Mouse (Mus musculus): Measurements from ENCODE around the gene Fgfr2.

DNA sequence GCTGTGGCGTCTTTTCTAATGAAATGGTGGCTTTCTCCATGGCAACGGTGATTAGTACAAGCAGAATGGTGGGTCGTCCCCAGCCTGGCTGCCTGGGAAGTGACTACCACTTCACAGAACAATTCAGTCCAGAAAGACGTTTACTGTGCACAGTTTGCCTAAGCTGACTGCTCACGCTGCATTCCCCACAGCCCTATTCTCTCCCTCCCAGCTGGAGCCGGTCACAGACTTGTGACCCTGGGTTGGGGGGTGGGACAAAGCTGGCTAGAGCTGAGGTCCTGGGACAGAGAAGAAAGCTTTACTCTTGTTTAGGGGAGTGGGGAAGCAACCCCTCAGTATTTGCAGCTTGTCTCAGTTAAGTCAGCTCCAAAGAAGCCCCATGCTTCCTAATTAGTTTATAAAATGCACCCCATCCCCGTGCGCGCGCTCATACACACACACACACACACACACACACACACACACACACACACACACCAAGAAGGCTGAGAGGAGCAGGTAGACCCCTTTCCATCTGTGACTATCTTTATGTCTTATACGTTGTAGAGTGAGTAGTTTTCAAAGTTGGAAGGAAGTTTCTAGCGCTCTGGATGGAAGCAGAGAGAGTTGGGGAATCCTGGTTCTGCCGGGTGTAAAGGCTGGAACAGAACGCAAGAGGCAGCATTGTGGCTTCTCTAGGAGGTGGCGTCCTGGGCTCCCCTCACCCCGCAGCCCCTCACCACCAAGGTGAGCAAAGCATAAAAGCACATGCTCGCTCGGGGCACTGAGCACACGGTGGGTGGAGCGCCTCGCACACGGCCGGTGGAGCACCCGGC lies 2754.1 kb downstream of the Fgfr2 start:
- TF ChIP-seq POLR2A (IDR thresholded peaks at IDR 0.05; ENCODE audit: low read depth, low read length) (no peak), CTCF (conservative IDR thresholded peaks at IDR 0.05; ENCODE audit: insufficient read depth, insufficient read length, low read depth, low read length) (no peak)

All from kidney, adult 2 months (tissue).